Mouse (Mus musculus) adrenal gland, postnatal 4 days (tissue): ENCODE measurements around the gene Kcnc2. TPM values are rescaled to one million over a fixed set of nuclear protein-coding genes. Genes with fewer than 3 reads are reported as not detected.

ENCODE experiments used
- DNase-seq, 2 experiments: peaks; one replicate each; pipeline ENCODE4 v3.0.0; 2021 to 2022; ENCODE audit warnings: low spot score in 2 of 2, mixed read lengths in 2 of 2
- total RNA-seq, 2 experiments: library from RNA; stranded (reverse); gene quantifications; 2 replicates each; pipeline ENCODE4 v1.2.3; 2021

Kcnc2 gene
- total RNA-seq, 2 experiments from 2014 or later: 0.42 to 1.7 TPM

DNA sequence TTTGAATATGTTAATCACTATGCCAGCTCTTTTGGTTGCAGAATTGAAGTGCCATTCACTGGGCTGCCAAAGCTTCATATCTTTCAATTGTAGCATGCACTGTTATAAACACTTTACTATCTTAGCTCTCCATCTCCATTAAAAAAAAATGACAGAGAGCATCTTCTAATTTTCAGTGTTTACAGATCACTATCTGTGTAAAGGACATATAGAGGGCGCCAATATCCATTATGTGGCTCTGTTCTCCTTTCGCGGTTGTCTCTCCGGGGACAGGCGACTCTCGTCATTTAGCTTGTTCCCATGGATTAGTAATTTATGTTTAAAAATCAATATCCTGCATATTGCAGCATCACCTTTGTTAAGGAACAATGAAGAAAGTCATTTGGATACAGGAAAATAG lies 109.7 kb downstream of the Kcnc2 start:
- DNase-seq: no peak

DNA sequence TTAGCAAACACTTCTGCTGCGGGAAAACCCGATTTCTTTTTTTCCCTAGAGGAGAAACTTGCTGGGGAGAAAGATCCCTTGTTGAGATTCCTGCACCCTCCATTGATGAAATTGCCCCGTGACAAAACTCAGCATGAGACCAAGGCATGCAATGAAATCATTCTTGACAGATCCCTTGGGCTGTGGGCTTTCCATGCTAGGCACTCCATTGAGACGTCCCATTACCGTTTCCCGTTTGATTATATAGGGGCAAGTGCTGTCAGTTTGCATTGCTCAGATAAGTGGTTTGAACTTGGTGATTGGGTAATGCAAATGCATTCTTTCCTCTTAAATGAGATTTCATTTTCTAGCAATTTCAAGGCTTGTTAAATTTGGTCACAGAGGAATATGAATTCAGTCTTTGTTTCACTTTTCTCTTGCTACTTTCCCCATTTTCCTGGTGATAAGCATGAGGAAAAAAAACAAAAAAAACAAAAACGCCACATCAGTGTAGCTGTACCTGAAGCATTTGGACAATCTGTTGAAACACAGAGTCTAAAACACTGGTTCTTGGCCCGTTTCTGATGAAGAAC lies 123.6 kb downstream of the Kcnc2 start:
- DNase-seq: no peak

DNA sequence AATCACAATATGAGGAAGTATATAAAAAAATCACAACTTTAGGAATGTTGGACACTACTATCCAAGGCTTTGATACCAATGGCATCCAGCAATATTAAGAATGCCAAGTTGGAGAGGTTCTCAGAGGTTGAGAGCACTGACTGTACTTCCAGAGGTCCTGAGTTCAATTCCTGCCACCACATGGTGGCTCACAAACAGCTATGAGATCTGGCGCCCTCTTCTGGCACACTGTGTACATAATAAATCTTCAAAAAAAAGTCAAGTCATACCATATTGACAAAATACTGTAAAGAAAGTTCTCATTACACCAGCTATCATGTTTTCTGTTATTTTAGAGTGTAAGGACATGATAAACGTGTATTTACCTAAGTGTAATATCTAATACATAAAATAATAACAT lies 126.3 kb downstream of the Kcnc2 start:
- no peak for DNase-seq

DNA sequence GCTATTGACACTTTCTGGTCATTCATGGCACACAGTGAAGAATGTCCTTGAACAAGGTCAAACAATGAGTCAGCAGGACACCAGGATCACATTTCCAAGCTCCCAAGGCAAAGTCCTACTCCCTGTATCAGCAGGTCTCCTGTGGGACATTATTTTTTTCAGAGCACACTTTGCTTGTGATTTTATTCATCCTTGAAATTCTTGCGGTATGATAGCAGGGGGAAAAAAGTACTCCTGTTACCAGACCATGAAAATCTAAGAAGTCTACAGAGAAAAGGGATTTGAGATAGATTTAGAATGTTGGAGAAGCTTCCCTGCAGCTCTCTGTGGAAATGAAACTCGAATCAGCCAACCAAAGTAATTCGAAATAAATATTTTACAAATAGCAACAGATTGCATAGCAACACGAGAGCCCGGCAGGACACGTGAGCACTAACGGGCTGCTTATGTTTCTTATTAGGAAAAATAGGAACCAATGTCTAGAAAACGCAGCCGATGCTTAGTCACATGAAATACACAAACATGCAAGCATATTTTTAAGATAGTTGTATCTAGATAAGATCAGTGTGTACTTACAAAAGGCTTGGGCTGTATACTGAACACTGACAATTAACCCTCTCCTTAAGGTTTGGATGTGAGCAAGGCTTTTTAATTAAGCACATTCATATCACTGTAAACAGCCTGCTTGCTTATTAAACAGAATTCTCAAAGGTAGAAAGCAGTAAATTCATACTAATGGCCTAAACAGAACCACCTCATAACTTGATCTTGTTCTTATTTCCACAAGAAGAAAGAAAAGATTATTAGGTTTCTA lies 129.9 kb downstream of the Kcnc2 start:
- DNase-seq: no peak

DNA sequence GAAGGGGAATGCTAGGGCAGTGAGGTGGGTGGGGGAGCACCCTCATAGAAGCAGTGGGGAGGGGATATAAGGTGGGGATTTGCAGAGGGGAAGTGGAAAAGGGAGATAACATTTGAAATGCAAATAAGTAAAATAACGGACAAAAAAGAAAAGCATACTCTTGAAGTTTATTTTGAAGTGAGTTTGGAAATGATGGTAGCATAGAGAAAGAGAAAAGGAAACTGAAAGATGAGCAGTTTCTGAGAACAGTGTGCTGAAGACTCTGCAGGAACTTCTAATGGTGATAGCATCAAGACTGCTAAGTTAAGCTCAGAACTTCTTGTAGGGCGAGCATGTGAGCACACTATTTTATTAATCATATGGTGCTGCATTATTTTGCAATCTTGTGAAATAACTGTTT lies 138.6 kb downstream of the Kcnc2 start:
- DNase-seq: no peak

DNA sequence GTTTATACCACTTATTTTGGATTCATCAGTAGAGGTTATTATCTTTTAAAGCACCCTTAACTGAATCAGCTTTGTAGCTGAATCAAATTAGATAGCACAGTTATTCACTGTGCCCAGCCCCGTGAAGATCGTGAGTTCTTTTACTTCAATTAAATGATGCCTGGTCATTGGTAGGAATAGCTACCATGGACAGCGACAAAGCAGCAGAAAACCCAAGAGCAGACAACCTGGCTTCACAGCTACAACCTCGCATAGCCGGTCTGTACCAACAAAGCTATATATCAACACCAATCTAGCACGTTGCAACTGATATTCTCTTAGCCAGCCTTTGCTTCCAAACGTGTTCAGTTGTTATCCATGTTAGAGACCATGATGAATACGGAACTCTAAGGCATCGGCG lies 152.4 kb downstream of the Kcnc2 start:
- DNase-seq: no peak

DNA sequence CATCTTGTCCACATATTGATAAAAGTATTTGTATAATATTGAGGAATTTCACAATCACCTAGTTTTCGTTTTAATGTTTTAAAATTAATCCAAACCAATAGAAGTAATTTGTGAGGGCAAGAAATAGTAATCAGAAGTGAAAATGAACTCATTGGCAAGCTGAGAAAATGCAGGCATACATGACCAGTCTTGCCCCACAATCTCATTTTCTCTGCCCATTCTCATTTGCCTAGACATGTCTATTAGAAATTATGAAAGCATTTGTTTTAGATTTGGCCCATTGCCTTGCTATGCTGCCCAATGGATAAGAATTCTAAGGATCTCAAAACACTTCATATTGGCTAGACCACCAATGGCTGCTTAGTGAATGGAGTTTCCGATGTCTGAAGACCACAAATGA lies 166.0 kb downstream of the Kcnc2 start:
- no peak for DNase-seq

DNA sequence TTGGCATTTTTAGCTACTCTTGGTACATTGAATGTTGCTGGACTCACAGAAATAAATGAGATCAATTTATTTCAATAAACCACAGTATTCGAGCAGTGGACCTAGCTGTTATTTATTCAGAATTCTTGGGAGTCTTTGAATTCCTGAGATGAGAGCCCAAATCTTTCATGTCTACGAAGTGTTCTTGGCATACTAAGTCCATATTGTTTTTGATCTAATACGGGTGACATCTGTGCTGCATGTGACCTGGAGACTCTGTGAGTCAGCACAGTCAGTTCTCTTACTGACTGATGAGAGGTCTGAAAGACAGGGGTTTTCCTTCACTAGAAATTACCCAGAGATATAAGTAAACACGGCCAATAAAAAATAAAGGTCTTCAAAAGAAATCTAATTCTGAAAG lies 173.7 kb downstream of the Kcnc2 start:
- no peak for DNase-seq

DNA sequence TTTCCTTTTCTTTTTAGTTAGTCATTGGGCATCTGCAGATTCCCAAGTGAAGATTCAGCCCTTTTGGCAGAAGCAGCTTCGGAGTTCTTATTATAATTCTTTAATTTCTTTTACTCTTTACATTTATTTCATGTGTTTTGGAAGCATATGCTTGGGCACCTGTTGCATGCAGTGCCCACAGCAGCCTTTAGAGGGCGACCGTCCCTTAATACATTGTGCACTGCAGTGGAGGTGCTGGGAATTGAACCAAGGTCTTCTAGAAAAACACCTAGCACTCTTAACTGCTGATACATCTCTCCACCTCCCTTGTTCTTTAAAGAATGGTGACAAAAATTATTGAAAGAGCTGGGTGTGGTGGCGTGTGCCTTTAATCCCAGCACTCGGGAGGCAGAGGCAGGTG lies 180.0 kb downstream of the Kcnc2 start:
- DNase-seq: no peak

DNA sequence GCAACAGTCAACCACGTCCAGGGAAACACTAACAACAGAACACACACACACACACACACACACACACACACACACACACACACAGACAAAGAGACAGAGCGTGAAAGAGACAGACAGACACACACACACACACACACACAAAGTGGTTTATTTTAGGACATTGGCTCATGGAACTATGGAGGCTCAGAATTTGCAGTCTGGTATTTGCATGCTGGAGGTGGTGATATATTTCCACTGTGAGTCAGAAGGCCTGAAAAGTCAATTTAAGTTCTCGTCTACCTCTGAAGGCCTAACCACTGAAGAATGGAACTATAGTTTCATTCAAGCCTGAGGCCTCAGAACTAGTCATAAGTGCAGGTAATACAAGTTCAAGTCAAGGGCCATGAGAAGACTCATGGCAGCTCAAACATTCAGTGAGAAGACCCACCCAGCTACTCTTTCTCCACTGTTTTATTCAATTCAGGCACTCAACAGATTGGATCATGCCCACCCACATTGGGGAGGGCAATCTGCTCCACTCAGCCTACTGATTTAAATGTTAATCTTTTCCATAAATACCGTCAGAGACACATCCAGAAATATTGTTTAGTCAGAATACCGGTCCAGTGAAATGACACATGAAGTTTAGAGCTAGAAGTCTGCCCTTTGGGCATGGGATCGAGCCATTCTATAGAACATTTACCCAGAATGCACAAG lies 197.9 kb downstream of the Kcnc2 start:
- no peak for DNase-seq

DNA sequence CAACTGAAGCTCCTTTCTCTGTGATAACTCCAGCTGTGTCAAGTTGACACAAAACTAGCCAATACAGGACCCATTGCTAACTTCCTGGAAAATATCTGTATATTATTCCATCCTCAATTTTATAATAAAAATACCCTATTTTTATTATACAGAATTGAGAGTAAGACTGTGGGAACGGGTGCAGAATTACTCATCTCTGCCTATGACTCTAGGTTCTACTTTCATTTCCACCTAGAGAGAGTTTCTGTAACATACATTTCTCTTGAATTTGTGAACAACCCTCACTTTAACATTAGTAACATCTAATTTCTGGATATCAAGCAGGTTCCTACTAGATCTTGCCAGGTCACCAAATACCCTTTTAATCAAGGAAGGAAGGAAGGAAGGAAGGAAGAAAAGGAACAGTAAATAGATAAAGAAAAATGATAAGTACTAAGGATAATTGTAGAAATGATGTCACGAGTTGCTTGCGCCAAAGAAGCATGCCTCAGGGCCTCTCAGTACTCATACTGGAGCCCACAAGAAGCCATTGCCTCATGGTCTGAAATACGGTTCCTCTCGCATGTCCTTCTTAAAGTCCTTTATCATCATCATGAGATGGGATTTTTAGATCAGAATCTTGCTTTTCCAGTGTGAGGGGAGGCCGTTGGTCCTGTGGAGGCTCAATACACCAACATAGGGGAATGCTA lies 203.3 kb downstream of the Kcnc2 start:
- no peak for DNase-seq

DNA sequence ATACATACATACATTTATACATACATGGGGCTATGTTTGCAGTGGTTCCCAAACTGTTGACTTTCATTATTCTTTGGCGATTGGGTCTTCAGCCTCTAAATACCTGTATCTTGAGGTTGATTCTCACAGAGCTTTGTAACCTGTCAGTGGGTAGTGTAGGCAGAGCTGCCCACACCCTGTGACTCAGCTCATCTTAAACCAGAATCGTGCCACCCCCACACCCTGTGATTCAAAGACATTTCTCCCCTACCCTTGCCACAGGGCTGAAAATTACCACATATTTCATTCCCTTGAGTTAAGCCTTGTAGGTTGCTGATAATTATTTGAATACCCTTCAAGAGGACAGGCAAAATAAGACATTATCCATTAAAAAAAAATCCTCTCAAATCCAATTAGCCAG lies 210.5 kb downstream of the Kcnc2 start:
- DNase-seq: no peak

DNA sequence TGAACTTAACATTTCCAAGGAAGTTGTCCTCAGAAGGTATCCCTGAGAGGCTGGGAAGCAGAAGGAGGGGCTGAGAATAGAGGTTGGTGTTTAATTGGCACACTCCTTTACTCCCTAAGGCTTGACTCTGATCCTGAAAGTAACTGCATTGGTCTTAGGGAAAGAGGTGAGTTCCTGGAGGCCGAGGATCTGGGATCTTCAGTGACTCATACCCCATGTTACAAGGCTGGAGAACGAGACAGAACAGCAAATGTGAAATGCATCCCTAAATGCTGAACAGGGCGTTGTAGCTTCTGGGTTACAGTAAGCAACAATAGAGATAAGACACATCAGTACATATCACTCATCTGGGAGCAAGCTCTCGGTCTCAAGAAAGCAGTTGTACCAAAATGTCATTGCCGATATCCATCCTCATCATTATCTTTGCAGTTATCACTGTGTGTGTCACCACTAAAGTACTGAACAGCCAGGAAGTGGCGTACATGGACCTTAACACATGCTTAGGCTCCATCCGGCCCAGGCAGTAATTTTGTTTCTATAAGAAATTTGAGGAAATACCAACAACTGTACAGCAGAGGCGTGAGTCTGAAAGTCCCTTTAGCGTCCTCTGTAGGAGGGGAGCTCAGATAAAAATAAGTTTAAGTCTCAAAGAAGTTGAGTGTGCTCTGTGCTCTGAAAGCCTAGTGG lies 211.1 kb downstream of the Kcnc2 start:
- no peak for DNase-seq

DNA sequence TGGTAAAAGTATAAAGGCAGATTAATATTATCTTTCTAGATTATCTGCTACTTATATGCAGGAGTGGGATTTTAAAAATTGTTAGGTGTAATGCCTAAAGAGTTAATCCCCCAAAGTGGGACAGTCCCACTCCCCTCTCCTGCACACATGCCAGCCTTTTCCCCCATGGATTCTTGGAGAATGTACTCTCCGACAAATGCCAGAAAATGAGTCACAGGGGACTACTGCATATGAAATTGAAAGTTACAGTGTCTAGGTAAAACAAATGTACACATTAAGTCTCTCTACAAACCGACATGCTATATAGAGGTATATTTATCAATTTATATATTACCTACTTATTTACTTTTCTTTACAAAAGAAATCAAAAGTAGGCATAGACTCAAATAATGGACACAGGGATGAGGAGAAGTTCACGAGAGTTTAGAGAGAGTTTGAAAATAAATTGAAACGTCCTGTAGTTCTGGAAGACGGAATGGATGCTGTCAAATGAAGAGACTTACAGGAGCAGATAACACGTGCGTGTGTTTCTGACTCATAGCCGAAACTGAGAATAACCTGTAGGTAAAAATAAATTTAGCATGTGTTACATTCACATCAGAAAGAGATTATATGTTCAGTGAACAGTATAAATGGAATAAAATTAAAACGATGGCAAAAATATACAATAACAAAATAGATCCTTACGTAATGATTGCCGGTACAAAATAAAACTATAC lies 213.6 kb downstream of the Kcnc2 start:
- no peak for DNase-seq

DNA sequence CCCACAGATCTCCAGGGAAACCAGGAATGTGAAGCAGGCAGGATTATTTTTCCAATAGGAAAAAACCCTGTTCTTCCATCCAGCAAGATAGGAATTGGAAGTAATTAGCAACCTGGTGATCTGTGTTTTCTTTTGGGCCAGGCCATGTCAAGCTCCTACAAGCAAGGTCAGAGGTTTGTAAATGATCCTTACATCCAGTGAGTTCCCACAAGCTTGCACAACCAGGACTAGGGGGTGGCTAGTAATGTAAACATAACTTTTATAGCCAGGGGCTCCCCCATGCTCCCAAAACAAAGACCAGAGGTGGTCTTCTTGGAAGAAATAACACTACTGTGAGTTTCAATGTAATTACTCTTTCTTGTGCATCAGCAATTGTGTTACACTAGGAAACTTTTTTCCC lies 214.9 kb downstream of the Kcnc2 start:
- DNase-seq: no peak

DNA sequence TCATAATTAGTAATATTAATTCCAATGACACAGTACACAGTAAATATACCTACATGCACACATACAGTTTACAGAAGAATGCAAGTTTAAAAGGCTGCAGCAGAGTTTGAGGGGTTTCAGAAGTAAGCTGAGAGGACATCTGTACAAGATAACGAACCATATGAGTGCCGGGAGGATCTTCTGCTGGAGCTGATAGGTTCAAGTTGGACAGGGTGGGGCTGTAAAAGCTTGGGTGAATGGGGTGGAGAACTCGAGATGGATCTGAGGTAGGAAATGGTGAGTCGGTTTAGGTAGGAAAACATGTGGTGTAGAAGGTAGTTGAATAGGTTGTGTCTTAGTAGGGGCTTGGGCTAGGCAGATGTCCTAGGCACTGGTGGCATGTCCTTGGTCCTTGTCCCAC lies 217.8 kb downstream of the Kcnc2 start:
- no peak for DNase-seq
